Mouse (Mus musculus): ENCODE measurements around the gene Slc25a11. TPM values are rescaled to one million over a fixed set of nuclear protein-coding genes. Genes with fewer than 3 reads are reported as not detected.

Gene Slc25a11
- total RNA-seq (2017): 52.5 and 60.6 TPM in 2 replicates

- ATAC-seq (replicated peaks; ENCODE audit: low read depth, poor library complexity, severe bottlenecking): peak; percentile 66
Measured at GRCm38 (mm10) chr11:70646691-70647650, at the start of gene Slc25a11, which contains the start of gene Rnf167. TSS of gene Slc25a11 (minus strand) at chr11:70647479. TSS of gene Rnf167 (plus strand) at chr11:70647235.

GRCm38 (mm10) chr11:70693504-70693903 is 46.2 kb upstream of the Slc25a11 start:
- ATAC-seq (replicated peaks; ENCODE audit: low read depth, poor library complexity, severe bottlenecking): no peak

GRCm38 (mm10) chr11:70689578-70689977 is 42.3 kb upstream of the Slc25a11 start:
- no peak for ATAC-seq (replicated peaks; ENCODE audit: low read depth, poor library complexity, severe bottlenecking)

GRCm38 (mm10) chr11:70688372-70688771 is 41.1 kb upstream of the Slc25a11 start:
- ATAC-seq (replicated peaks; ENCODE audit: low read depth, poor library complexity, severe bottlenecking): no peak

- ATAC-seq (replicated peaks; ENCODE audit: low read depth, poor library complexity, severe bottlenecking): peak; percentile 85
Measured at GRCm38 (mm10) chr11:70687601-70688199, 40.4 kb upstream of the Slc25a11 start, which contains the start of gene Camta2. TSS of gene Camta2 (minus strand) at chr11:70688105.

GRCm38 (mm10) chr11:70686901-70687566 is 39.8 kb upstream of the Slc25a11 start:
- peak; percentile 45 for ATAC-seq (replicated peaks; ENCODE audit: low read depth, poor library complexity, severe bottlenecking)

- no peak for ATAC-seq (replicated peaks; ENCODE audit: low read depth, poor library complexity, severe bottlenecking)
Measured at GRCm38 (mm10) chr11:70683640-70684039, 36.4 kb upstream of the Slc25a11 start.

GRCm38 (mm10) chr11:70681897-70682581 is 34.8 kb upstream of the Slc25a11 start:
- no peak for ATAC-seq (replicated peaks; ENCODE audit: low read depth, poor library complexity, severe bottlenecking)

GRCm38 (mm10) chr11:70681170-70681569 is 33.9 kb upstream of the Slc25a11 start:
- no peak for ATAC-seq (replicated peaks; ENCODE audit: low read depth, poor library complexity, severe bottlenecking)

GRCm38 (mm10) chr11:70679894-70680293 is 32.6 kb upstream of the Slc25a11 start:
- ATAC-seq (replicated peaks; ENCODE audit: low read depth, poor library complexity, severe bottlenecking): peak; percentile 89

GRCm38 (mm10) chr11:70679361-70679760 is 32.1 kb upstream of the Slc25a11 start:
- no peak for ATAC-seq (replicated peaks; ENCODE audit: low read depth, poor library complexity, severe bottlenecking)

- ATAC-seq (replicated peaks; ENCODE audit: low read depth, poor library complexity, severe bottlenecking): no peak
Measured at GRCm38 (mm10) chr11:70678576-70678975, 31.3 kb upstream of the Slc25a11 start.

GRCm38 (mm10) chr11:70678092-70678491 is 30.8 kb upstream of the Slc25a11 start:
- ATAC-seq (replicated peaks; ENCODE audit: low read depth, poor library complexity, severe bottlenecking): no peak

GRCm38 (mm10) chr11:70674501-70674900 is 27.2 kb upstream of the Slc25a11 start:
- ATAC-seq (replicated peaks; ENCODE audit: low read depth, poor library complexity, severe bottlenecking): peak; percentile 45; the same call in 1 of the 2 replicates

- no peak for ATAC-seq (replicated peaks; ENCODE audit: low read depth, poor library complexity, severe bottlenecking)
Measured at GRCm38 (mm10) chr11:70674014-70674413, 26.7 kb upstream of the Slc25a11 start.

GRCm38 (mm10) chr11:70671333-70672047 is 24.2 kb upstream of the Slc25a11 start:
- no peak for ATAC-seq (replicated peaks; ENCODE audit: low read depth, poor library complexity, severe bottlenecking)

GRCm38 (mm10) chr11:70670483-70670882 is 23.2 kb upstream of the Slc25a11 start:
- ATAC-seq (replicated peaks; ENCODE audit: low read depth, poor library complexity, severe bottlenecking): no peak

- ATAC-seq (replicated peaks; ENCODE audit: low read depth, poor library complexity, severe bottlenecking): peak; percentile 45
Measured at GRCm38 (mm10) chr11:70669582-70670345, 22.5 kb upstream of the Slc25a11 start.

Measured in common myeloid progenitor, adult 5-6 weeks (primary cell).